Mouse (Mus musculus) ES-E14 (cell line): ENCODE data around the gene Sorcs3. TPM values are rescaled to one million over a fixed set of nuclear protein-coding genes. Genes with fewer than 3 reads are reported as not detected.
A peak's percentile ranks its signal among the peaks of the same experiment; 100 is the strongest.

Experiments
- DNase-seq: peaks from one replicate; pipeline ENCODE4 v3.0.0-alpha.2; 2013; ENCODE audit warnings: low read depth, low spot score
- H3K27ac ChIP-seq: 2 replicates; pipeline ENCODE4 v1.5.1; 2012; ENCODE audit warnings: low read depth, mild to moderate bottlenecking, low read length, moderate library complexity, mixed read lengths; ENCODE audit not compliant: poor library complexity, insufficient read depth, severe bottlenecking
- H3K36me3 ChIP-seq: 2 replicates; pipeline ENCODE4 v1.6.1; 2012; ENCODE audit warnings: mild to moderate bottlenecking, low read length, moderate library complexity, mixed read lengths; ENCODE audit not compliant: control insufficient read depth, poor library complexity, insufficient read depth, severe bottlenecking
- H3K4me1 ChIP-seq, 2 experiments: fragments of 150-350 bp in 1 of 2; sonication (generic) in 1 of 2; 2 replicates each; pipeline ENCODE4 v1.6.1; 2012; ENCODE audit warnings: low read length in 2 of 2, mild to moderate bottlenecking in 1 of 2, mixed read lengths in 1 of 2; ENCODE audit not compliant: control insufficient read depth in 2 of 2, insufficient read depth in 2 of 2, poor library complexity in 1 of 2
- H3K4me3 ChIP-seq, 2 experiments: fragments of 150-350 bp in 1 of 2; sonication (generic) in 1 of 2; 2 replicates each; pipeline ENCODE4 v1.5.1; 2012; ENCODE audit warnings: low read length in 2 of 2, low read depth in 1 of 2, mild to moderate bottlenecking in 1 of 2, mixed read lengths in 1 of 2; ENCODE audit not compliant: insufficient read depth in 1 of 2, poor library complexity in 1 of 2, severe bottlenecking in 1 of 2
- H3K9ac ChIP-seq: 2 replicates; pipeline ENCODE4 v1.6.1; 2012; ENCODE audit warnings: low read depth, mild to moderate bottlenecking, low read length, mixed read lengths; ENCODE audit not compliant: poor library complexity, insufficient read depth, severe bottlenecking
- H3K9me3 ChIP-seq: fragments of 150-350 bp; sonication (generic); 2 replicates; pipeline ENCODE4 v1.6.1; 2012; ENCODE audit warnings: low read depth, mild to moderate bottlenecking, low read length; ENCODE audit not compliant: control insufficient read depth, insufficient read depth
- CHD2 ChIP-seq: IDR thresholded peaks from 2 replicates; pipeline ENCODE4 v1.6.1; 2014; ENCODE audit warnings: mild to moderate bottlenecking, low read depth, low read length, inconsistent platforms
- HCFC1 ChIP-seq: IDR thresholded peaks from 2 replicates; pipeline ENCODE4 v1.6.1; 2012; ENCODE audit warnings: low read length, inconsistent platforms, borderline replicate concordance; ENCODE audit not compliant: insufficient read depth
- MAFK ChIP-seq: IDR thresholded peaks from 2 replicates; pipeline ENCODE4 v1.6.1; 2014; ENCODE audit warnings: mild to moderate bottlenecking, low read depth, low read length, inconsistent platforms; ENCODE audit not compliant: insufficient read depth
- ZC3H11A ChIP-seq: IDR thresholded peaks from 2 replicates; pipeline ENCODE4 v1.6.1; 2012; ENCODE audit warnings: low read depth, mild to moderate bottlenecking, inconsistent platforms, low read length, borderline replicate concordance
- ZNF384 ChIP-seq: IDR thresholded peaks from 2 replicates; pipeline ENCODE4 v1.6.1; 2012; ENCODE audit warnings: low read depth, low read length, inconsistent platforms
- in situ Hi-C, 2 experiments: fragments of 600-800 bp; cut with MboI; formaldehyde crosslinking; loops; one replicate each; pipeline ENCODE4 v1.15.1; 2025; ENCODE audit warnings: low sequenced_read_pairs in 2 of 2, inconsistent platforms in 1 of 2; ENCODE audit not compliant: unreplicated experiment in 2 of 2
- total RNA-seq: library from RNA; depleted of rRNA; stranded (reverse); fragments of 300-350 nt; gene quantifications from 2 replicates; pipeline ENCODE4 v1.2.3, GENCODE M21; 2012

Gene Sorcs3
- total RNA-seq, 1 experiment, result not detected

DNA sequence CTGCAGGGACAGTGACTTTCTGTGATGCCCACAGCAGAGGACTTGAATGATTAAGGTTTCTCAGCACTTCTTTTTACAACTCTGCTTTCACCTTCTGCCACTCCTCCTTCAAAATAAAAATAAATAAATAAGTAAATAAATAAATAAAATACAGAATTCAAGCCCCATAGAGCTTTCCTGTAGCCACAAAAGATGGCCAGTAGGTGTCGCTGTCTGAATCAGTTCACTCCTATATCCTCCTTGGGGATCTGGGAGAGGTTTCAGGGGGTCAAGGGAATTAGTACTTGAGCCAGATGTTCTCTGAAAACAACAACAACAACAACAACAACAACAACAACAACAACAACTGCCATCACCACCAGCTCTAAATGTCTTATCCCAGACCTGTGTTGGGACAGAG lies 125.8 kb downstream of the Sorcs3 start:
- Histone ChIP-seq H3K9ac (no peak overlapping the region), H3K4me3 (no peak overlapping the region), H3K4me1 (no peaks in the 10 kb centered on the region), H3K27ac (no peak overlapping the region), H3K36me3 (no peaks in the 10 kb centered on the region), H3K9me3 (no peaks in the 10 kb centered on the region)
- in situ Hi-C loops, result no loop called here
- DNase-seq, result peak; percentile 42
- TF ChIP-seq ZC3H11A, result 0 out of 2 replicates have a peak, but pooled peaks have one; percentile 24
- no peak for TF ChIP-seq HCFC1

DNA sequence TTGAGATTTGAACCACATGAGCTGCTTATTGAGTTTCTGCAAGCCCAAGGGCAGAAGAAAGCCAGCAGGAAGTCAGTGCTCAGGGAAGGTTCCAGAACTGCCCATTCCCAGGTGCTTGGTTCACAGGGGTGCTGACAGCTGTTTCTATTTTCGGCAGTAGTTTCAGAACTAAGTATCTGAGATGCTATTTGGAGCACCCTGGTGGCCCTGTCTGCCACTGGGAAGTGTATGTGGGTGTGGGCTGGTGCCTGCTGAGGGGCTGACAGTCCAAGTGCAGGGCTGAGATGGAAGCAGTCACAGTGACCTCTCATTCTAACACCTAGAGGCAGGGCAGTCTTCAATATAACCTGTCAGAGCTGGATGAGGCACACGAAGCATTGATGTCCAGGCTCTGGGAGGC lies 127.3 kb downstream of the Sorcs3 start:
- Histone ChIP-seq H3K9ac (no peak overlapping the region), H3K36me3 (no peaks in the 10 kb centered on the region), H3K4me3 (no peak overlapping the region), H3K27ac (no peak overlapping the region), H3K9me3 (no peaks in the 10 kb centered on the region), H3K4me1 (no peaks in the 10 kb centered on the region)
- in situ Hi-C loops, result no loop called here
- TF ChIP-seq CHD2, result no peak
- no peak for TF ChIP-seq ZNF384
- no peak for TF ChIP-seq HCFC1
- no peak for TF ChIP-seq MAFK
- no peak for TF ChIP-seq ZC3H11A
- no peak for DNase-seq

DNA sequence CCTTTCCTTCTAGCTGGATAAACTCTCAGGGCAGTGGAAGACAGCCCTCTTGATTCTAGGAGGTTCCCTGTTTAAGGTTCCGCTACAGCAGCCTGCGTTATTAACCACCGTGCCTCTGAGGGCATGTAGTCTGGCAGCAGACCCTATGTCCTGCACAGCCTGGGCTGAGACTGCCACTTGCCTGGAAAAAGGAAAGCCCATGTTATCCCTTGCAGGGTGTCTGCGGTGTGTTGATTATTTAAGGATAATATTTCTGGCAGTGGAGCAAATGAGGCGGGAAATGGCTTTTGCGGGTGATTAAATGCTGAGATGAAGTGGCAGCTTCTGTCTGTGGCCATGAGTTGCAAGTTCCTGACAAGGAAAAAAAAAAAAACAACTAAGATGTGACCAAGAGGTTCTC lies 131.6 kb downstream of the Sorcs3 start:
- Histone ChIP-seq H3K9me3 (no peaks in the 10 kb centered on the region), H3K9ac (no peak overlapping the region), H3K27ac (no peak overlapping the region), H3K4me3 (no peak overlapping the region), H3K36me3 (no peaks in the 10 kb centered on the region), H3K4me1 (no peaks in the 10 kb centered on the region)
- no peak for TF ChIP-seq ZNF384
- no peak for TF ChIP-seq HCFC1
- no peak for TF ChIP-seq ZC3H11A
- no peak for TF ChIP-seq MAFK
- no peak for TF ChIP-seq CHD2
- DNase-seq, result no peak
- in situ Hi-C loops, result no loop called here

DNA sequence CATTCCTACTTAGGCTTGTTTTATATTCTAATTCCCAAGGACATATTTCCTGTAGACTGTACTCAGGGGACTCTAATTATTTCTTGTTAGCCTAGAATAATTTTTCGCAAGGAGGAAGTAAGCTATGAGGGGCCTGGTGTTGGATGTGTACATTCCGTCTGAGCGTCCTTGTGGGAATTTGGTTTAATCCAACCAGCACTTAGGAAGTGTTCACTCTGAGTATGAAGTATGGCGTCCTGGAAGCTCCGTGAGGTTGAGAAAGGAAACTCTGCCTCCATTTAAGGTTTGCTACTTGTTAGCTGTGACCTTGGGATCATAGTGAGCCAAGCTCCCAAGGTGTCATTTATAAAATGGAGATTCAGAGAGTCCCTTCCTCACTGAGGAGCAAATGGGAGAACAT lies 132.3 kb downstream of the Sorcs3 start:
- TF ChIP-seq CHD2, result no peak
- TF ChIP-seq HCFC1, result no peak
- no peak for TF ChIP-seq MAFK
- TF ChIP-seq ZC3H11A, result no peak
- TF ChIP-seq ZNF384, result no peak
- no peaks in the 10 kb centered on the region for H3K36me3 ChIP-seq
- H3K27ac ChIP-seq, result no peak overlapping the region
- in situ Hi-C loops, result no loop called here
- no peaks in the 10 kb centered on the region for H3K9me3 ChIP-seq
- no peak overlapping the region for H3K4me3 ChIP-seq
- H3K9ac ChIP-seq, result no peak overlapping the region
- no peak for DNase-seq
- H3K4me1 ChIP-seq, result no peaks in the 10 kb centered on the region

DNA sequence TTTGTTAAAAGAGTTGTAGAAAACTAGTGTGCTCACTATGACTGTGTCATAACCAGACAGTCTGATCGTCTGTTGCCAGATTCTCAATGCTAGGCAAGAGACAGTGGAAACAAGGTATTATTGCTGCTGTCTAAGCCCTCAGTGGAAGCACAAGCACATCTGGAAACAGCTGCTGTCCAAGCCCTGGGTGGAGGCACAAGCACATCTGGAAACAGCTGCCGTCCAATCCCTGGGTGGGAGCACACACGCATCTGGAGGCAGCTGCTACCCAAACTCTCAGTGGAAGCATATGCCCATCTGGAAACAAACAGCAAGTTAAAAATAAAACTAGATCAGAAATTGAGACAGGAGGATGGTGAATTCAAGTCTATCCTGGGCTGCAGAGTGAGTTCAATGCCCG lies 136.9 kb downstream of the Sorcs3 start:
- H3K27ac ChIP-seq, result no peak overlapping the region
- no peak for TF ChIP-seq ZC3H11A
- no peak for TF ChIP-seq ZNF384
- no peak for TF ChIP-seq HCFC1
- no peak for TF ChIP-seq CHD2
- no peak for TF ChIP-seq MAFK
- no peaks in the 10 kb centered on the region for H3K36me3 ChIP-seq
- H3K4me3 ChIP-seq, result no peak overlapping the region
- no peaks in the 10 kb centered on the region; a peak in 1 of 4 replicates for H3K4me1 ChIP-seq
- no peak for DNase-seq
- in situ Hi-C loops, result no loop called here
- H3K9me3 ChIP-seq, result no peaks in the 10 kb centered on the region
- H3K9ac ChIP-seq, result no peak overlapping the region
